Mouse (Mus musculus): ENCODE measurements around the gene Gm28047. TPM values are rescaled to one million over a fixed set of nuclear protein-coding genes. Genes with fewer than 3 reads are reported as not detected.

Gm28047 gene
- polyA plus RNA-seq, 1 experiment from 2014 or later = not detected

DNA sequence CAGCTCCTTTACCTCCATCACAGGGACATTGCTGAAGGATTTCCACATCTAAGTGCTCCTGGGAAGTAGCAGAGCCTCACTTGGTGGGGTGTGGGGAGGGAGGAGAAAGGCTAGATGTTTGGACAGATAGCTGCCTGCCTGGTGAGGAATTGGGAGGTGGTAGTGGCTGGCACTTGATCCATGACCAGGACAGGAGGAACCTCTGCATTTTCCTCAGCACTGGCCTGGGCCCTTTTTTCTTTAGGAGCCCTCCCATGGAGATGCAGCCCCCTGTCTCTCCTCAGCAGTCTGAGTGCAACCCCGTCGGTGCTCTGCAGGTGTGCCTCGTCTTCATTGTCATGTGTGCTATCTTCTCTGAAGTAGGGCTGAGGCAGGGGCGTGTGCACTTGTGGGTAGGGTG, 103.4 kb downstream of the Gm28047 start:
- Histone ChIP-seq H3K27me3 (no peaks in the 10 kb centered on the region), H3K9ac (no peak overlapping the region), H3K36me3 (peaks cover 45% of the 10 kb centered on the region), H3K4me3 (no peak overlapping the region), H3K4me1 (peaks cover 9% of the 10 kb centered on the region), H3K4me2 (no peak overlapping the region), H3K27ac (no peak overlapping the region), H3K9me3 (no peaks in the 10 kb centered on the region)
- WGBS = 89% methylated on average over 4 of the region's 4 CpGs
- no peak for ATAC-seq (ENCODE audit: insufficient number of reproducible peaks, insufficient read depth, low FRiP score, low TSS enrichment, low read depth)

DNA sequence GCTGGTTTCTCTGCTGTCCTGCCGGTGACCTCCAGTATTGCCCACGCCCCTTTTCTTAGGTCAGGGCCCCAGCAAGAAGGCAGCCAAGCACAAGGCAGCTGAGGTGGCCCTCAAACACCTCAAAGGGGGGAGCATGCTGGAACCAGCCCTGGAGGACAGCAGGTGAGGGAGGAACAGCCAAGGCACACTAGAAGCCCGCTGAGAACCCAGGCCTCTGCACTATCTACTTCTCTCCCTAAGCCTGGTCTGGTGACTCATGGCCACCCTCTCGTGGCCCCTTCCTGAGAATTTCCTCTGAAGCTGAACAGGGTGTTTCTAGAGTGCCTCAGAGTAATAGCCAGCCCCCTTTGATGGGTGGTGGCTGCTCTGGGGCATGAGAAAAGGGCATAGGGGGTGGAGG, 104.5 kb downstream of the Gm28047 start:
- no peak for ATAC-seq (ENCODE audit: insufficient number of reproducible peaks, insufficient read depth, low FRiP score, low TSS enrichment, low read depth)
- H3K9ac ChIP-seq = 0 out of 2 replicates have a peak overlapping the region, but pooled peaks have one; percentile 7
- peaks cover 43% of the 10 kb centered on the region for H3K36me3 ChIP-seq
- peaks cover 19% of the 10 kb centered on the region for H3K4me1 ChIP-seq
- H3K4me2 ChIP-seq = no peak overlapping the region
- H3K4me3 ChIP-seq = no peak overlapping the region
- no peaks in the 10 kb centered on the region for H3K9me3 ChIP-seq
- WGBS = 77% methylated on average over 4 of the region's 4 CpGs
- no peaks in the 10 kb centered on the region for H3K27me3 ChIP-seq
- H3K27ac ChIP-seq = no peak overlapping the region

DNA sequence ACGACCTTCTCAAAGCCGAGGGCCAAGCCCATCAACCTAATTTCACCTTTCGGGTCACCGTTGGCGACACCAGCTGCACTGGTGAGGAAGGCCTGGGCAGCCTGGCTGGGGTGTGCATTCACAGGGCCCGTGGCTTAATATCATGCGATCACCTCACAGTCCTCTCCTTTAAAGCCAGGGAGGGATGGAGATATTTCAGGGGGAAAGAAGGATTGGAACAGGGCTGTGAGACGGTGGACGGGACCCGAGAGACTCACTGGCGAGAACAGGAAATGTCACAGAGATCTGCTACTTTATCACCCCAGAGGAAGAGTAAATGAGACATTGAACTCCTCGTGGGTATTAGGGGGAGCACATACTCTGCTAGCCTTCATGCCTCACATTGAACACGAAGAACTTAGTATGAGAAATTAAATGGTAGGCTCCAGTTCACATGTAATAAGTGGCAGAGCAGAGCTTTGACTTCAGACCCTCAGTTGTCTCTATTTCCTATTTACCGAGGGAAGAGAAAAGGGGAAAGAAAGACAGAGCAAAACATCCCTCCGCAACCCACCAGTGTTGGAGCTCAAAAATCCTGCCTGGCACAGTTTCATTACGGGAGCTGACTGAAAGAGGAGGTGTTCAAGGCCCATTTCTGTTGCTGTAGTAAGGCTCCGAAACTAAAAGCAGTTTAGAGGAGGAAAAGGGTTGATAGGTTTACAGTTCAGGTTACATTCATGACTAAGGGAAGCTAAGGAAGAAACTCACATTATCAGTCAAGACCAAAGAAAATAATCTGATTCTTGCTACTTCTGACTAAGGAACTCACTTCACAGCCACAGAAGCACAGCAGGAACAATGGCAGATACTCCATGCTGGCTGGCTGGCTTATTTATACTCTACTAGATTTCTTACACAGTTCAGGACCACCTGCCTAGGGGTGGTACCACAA, 105.4 kb downstream of the Gm28047 start:
- peak overlapping the region; percentile 89 for H3K9ac ChIP-seq
- no peaks in the 10 kb centered on the region for H3K27me3 ChIP-seq
- ATAC-seq (ENCODE audit: insufficient number of reproducible peaks, insufficient read depth, low FRiP score, low TSS enrichment, low read depth) = no peak
- H3K4me3 ChIP-seq = peak overlapping the region; percentile 70
- 64% methylated on average over 17 of the region's 17 CpGs for WGBS
- H3K36me3 ChIP-seq = peaks cover 41% of the 10 kb centered on the region
- peak overlapping the region; percentile 100 for H3K27ac ChIP-seq
- no peaks in the 10 kb centered on the region for H3K9me3 ChIP-seq
- peak overlapping the region; percentile 88 for H3K4me2 ChIP-seq
- H3K4me1 ChIP-seq = peaks cover 26% of the 10 kb centered on the region

DNA sequence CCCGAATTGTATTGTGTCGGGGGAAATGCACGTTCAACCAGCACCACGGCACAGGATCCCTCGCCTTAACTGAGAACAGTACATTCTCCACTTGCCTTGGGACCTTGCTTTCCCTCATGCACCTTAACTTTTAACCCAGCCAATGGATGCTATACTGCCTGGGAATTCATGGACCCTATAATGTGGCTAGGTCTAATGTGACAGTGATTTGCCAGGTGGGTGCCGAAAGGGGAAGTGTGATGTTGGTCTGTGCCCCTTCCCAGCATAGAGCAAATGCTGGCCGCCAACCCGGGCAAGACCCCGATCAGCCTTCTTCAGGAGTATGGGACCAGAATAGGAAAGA, 106.0 kb downstream of the Gm28047 start:
- peak overlapping the region; percentile 88 for H3K4me2 ChIP-seq
- peaks cover 34% of the 10 kb centered on the region for H3K36me3 ChIP-seq
- H3K4me3 ChIP-seq = peak overlapping the region; percentile 70

GRCm38 (mm10) chr15:102517976-102518858, 106.7 kb downstream of the Gm28047 start, which contains the start of gene Tarbp2:
TSS of gene Tarbp2 (plus strand) at chr15:102518192.
- H3K4me3 ChIP-seq = peak within 1 kb of the TSS; percentile 70
- H3K27ac ChIP-seq = peak within 1 kb of the TSS; percentile 100
- no peaks in the 10 kb centered on the region for H3K27me3 ChIP-seq
- no peaks in the 10 kb centered on the region for H3K9me3 ChIP-seq
- H3K9ac ChIP-seq = peak within 1 kb of the TSS; percentile 89
- WGBS = under 1% methylated on average over 60 of the region's 60 CpGs
- peak within 1 kb of the TSS; percentile 88 for H3K4me2 ChIP-seq
- peaks cover 26% of the 10 kb centered on the region for H3K4me1 ChIP-seq
- peaks cover 30% of the 10 kb centered on the region for H3K36me3 ChIP-seq
- peak; percentile 92 for ATAC-seq (ENCODE audit: insufficient number of reproducible peaks, insufficient read depth, low FRiP score, low TSS enrichment, low read depth)

More for the DNA sequence above, 106.0 kb downstream of the Gm28047 start:
- Histone ChIP-seq H3K4me1 (peaks cover 26% of the 10 kb centered on the region), H3K27me3 (no peaks in the 10 kb centered on the region), H3K9ac (peak overlapping the region; percentile 89), H3K9me3 (no peaks in the 10 kb centered on the region), H3K27ac (peak overlapping the region; percentile 100)
- no peak for ATAC-seq (ENCODE audit: insufficient number of reproducible peaks, insufficient read depth, low FRiP score, low TSS enrichment, low read depth)
- 20% methylated on average over 9 of the region's 9 CpGs for WGBS

- peak overlapping the region; percentile 70 for H3K4me3 ChIP-seq
- no peak for ATAC-seq (ENCODE audit: insufficient number of reproducible peaks, insufficient read depth, low FRiP score, low TSS enrichment, low read depth)
- WGBS = under 1% methylated on average over 10 of the region's 10 CpGs
- no peaks in the 10 kb centered on the region for H3K27me3 ChIP-seq
- H3K4me2 ChIP-seq = peak overlapping the region; percentile 88
- peak overlapping the region; percentile 83 for H3K9ac ChIP-seq
- peaks cover 30% of the 10 kb centered on the region for H3K4me1 ChIP-seq
- H3K27ac ChIP-seq = peak overlapping the region; percentile 100
- H3K36me3 ChIP-seq = peaks cover 25% of the 10 kb centered on the region
- no peaks in the 10 kb centered on the region for H3K9me3 ChIP-seq
These were observed 107.3 kb downstream of the Gm28047 start for GRCm38 (mm10) chr15:102517631-102517975.

GRCm38 (mm10) chr15:102516728-102517404, 108.0 kb downstream of the Gm28047 start, which contains the start of gene Map3k12:
TSS of gene Map3k12 (minus strand) at chr15:102517064.
- under 1% methylated on average over 43 of the region's 43 CpGs for WGBS
- Histone ChIP-seq H3K9ac (peak within 1 kb of the TSS; percentile 83), H3K27me3 (no peaks in the 10 kb centered on the region), H3K27ac (peak within 1 kb of the TSS; percentile 100), H3K36me3 (peaks cover 18% of the 10 kb centered on the region), H3K9me3 (no peaks in the 10 kb centered on the region), H3K4me3 (peak within 1 kb of the TSS; percentile 70), H3K4me1 (peaks cover 37% of the 10 kb centered on the region), H3K4me2 (peak within 1 kb of the TSS; percentile 88)
- no peak for ATAC-seq (ENCODE audit: insufficient number of reproducible peaks, insufficient read depth, low FRiP score, low TSS enrichment, low read depth)

DNA sequence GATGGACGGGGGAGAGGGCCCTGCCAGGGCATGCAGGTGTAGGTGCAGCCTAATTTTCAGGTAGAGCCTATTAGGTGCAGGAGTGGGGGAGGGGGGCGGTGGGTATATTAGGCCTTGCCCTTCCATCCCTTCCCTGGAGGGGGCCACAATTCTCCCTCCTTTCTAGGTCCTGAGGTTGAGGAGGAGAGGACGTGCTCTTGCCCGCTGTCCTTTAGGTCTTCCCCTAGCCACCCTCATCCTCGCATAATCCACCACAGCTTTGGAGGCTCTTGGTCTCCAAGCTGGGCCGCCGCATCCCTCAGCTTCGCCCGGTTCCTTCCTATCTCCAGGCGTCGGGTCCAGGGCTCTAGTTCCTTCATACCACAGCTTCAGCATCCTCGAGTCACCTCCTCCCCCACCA, 108.6 kb downstream of the Gm28047 start:
- peaks cover 43% of the 10 kb centered on the region for H3K4me1 ChIP-seq

DNA sequence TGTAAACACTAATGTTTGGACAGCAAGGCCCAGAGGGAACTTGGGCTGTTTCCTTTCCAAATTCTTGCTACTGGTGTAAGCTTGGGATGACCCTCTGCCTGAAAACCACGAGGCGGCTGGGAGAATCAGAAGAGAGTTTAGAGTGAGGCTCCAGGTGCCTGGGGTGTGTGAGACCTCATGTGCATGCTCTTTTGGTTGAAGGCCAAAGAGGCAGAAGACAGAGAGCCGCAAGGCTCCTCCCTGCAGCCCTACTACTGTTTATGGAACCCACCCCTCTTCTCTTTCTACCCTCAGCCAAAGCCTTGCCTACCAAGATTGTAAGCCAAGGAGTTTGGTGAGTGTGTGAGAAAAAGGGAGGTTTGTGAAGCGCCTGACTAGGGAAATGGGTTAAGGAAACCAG, 109.1 kb downstream of the Gm28047 start:
- H3K9ac ChIP-seq = peak overlapping the region; percentile 83
- no peaks in the 10 kb centered on the region for H3K9me3 ChIP-seq
- peak overlapping the region; percentile 100; the same call in 1 of the 2 replicates for H3K27ac ChIP-seq
- WGBS = 44% methylated on average over 4 of the region's 4 CpGs
- peaks cover 48% of the 10 kb centered on the region for H3K4me1 ChIP-seq
- no peaks in the 10 kb centered on the region for H3K27me3 ChIP-seq
- peak overlapping the region; percentile 70 for H3K4me3 ChIP-seq
- ATAC-seq (ENCODE audit: insufficient number of reproducible peaks, insufficient read depth, low FRiP score, low TSS enrichment, low read depth) = no peak
- H3K36me3 ChIP-seq = peaks cover 7% of the 10 kb centered on the region
- peak overlapping the region; percentile 88 for H3K4me2 ChIP-seq

More for the DNA sequence above, 108.6 kb downstream of the Gm28047 start:
- no peak for ATAC-seq (ENCODE audit: insufficient number of reproducible peaks, insufficient read depth, low FRiP score, low TSS enrichment, low read depth)
- H3K9me3 ChIP-seq = no peaks in the 10 kb centered on the region
- no peaks in the 10 kb centered on the region for H3K27me3 ChIP-seq
- peak overlapping the region; percentile 83 for H3K9ac ChIP-seq
- peak overlapping the region; percentile 70 for H3K4me3 ChIP-seq
- peaks cover 12% of the 10 kb centered on the region for H3K36me3 ChIP-seq
- H3K4me2 ChIP-seq = peak overlapping the region; percentile 88
- under 1% methylated on average over 12 of the region's 12 CpGs for WGBS
- H3K27ac ChIP-seq = peak overlapping the region; percentile 100

- Histone ChIP-seq H3K36me3 (0 out of 2 replicates have a peak, but pooled peaks cover 2% of the 10 kb centered on the region), H3K9ac (no peak overlapping the region), H3K9me3 (no peaks in the 10 kb centered on the region), H3K4me1 (peaks cover 49% of the 10 kb centered on the region), H3K27me3 (no peaks in the 10 kb centered on the region), H3K27ac (no peak overlapping the region), H3K4me2 (peak overlapping the region; percentile 88), H3K4me3 (peak overlapping the region; percentile 70; the same call in 1 of the 2 replicates)
- no peak for ATAC-seq (ENCODE audit: insufficient number of reproducible peaks, insufficient read depth, low FRiP score, low TSS enrichment, low read depth)
- 82% methylated on average over 2 of the region's 2 CpGs for WGBS
These were observed 109.6 kb downstream of the Gm28047 start for GRCm38 (mm10) chr15:102515261-102515660.

- H3K4me2 ChIP-seq = no peak overlapping the region
- no peaks in the 10 kb centered on the region for H3K9me3 ChIP-seq
- H3K4me1 ChIP-seq = peaks cover 48% of the 10 kb centered on the region
- no peak overlapping the region for H3K4me3 ChIP-seq
- 77% methylated on average over 3 of the region's 3 CpGs for WGBS
- no peak overlapping the region for H3K27ac ChIP-seq
- H3K27me3 ChIP-seq = no peaks in the 10 kb centered on the region
- H3K9ac ChIP-seq = 0 out of 2 replicates have a peak overlapping the region, but pooled peaks have one; percentile 80
- no peak for ATAC-seq (ENCODE audit: insufficient number of reproducible peaks, insufficient read depth, low FRiP score, low TSS enrichment, low read depth)
- H3K36me3 ChIP-seq = no peaks in the 10 kb centered on the region; the same call in 1 of the 2 replicates
These were observed 111.9 kb downstream of the Gm28047 start for GRCm38 (mm10) chr15:102513004-102513403.
